Mouse (Mus musculus) CH12.LX (cell line): ENCODE measurements around the gene Mtmr1.
"Not testable (repeated sequence)": the region's sequence is repeated elsewhere in the genome, so short reads cannot be mapped to it uniquely, and the experiment has no call there.

ENCODE experiments used
- CHD2 ChIP-seq: IDR thresholded peaks from 2 replicates; pipeline ENCODE4 v1.6.1; 2011; ENCODE audit warnings: low read length, improper control_type of control experiment
- CTCF ChIP-seq, 2 experiments: IDR thresholded peaks in 1 of 2; conservative IDR thresholded peaks in 1 of 2; 2 replicates each; pipeline ENCODE4 v1.5.1; 2011 to 2012; ENCODE audit warnings: low read depth in 2 of 2, low read length in 2 of 2, improper control_type of control experiment in 1 of 2, inconsistent platforms in 1 of 2, mild to moderate bottlenecking in 1 of 2, moderate library complexity in 1 of 2
- MAX ChIP-seq: IDR thresholded peaks from 2 replicates; pipeline ENCODE4 v1.6.1; 2011; ENCODE audit warnings: low read length, improper control_type of control experiment
- UBTF ChIP-seq: IDR thresholded peaks from 2 replicates; pipeline ENCODE4 v1.6.1; 2012; ENCODE audit warnings: low read depth, mild to moderate bottlenecking, inconsistent platforms, low read length, improper control_type of control experiment, moderate library complexity

DNA sequence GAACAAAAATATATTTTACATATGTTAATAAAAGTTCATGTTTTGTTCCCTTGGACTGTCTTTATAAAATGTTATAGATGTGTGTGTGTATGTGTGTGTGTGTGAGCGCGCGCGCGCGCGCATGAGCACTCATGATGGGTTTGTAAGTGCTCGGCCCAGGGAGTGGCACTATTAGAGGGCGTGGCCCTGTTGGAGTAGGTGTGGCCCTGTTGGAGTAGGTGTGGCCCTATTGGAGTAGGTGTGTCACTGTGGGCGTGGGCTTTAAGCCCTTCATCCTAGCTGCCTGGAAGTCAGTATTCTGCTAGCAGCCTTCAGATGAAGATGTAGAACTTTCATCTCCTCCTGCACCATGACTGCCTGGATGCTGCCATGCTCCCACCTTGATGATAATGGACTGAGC, 2.8 kb upstream of the Mtmr1 start:
- TF ChIP-seq CHD2; MAX; CTCF (conservative IDR thresholded peaks at IDR 0.05 in 1 of 2, IDR thresholded peaks at IDR 0.05 in 1 of 2; ENCODE audit: low read depth in 2 of 2, low read length in 2 of 2); UBTF: not testable (repeated sequence)
